Mouse (Mus musculus): ENCODE results near the gene Pank1. TPM values are rescaled to one million over a fixed set of nuclear protein-coding genes. Genes with fewer than 3 reads are reported as not detected.

Gene Pank1
- polyA plus RNA-seq, 1 experiment from 2014 or later: 10.8 TPM

DNA sequence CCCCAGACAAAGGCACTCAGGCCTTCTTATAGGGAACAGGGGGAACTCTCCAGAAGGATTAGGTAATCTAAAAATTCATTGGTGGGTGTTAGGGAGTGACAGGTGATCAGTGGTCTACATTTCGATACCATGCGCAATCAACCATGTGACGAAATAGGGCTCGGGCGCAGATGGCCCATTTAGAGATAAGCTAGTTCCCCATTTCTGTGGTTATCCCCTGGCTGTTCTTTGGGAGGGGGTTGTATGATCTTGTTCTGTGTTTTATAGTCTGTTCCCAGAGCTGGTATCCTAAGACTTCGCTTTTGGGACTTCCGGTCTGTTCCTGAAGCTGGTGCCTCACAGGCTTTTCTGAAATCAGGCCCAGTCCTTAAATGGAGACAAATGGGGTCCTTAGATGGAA is 26.2 kb upstream of the Pank1 start:
- ATAC-seq (ENCODE audit: insufficient number of reproducible peaks, low FRiP score, low TSS enrichment, low read depth): no peak
- H3K4me3 ChIP-seq (ENCODE audit: low read depth, low read length): no peak overlapping the region
- H3K9ac ChIP-seq (ENCODE audit: low read length): no peak overlapping the region
- 94% methylated on average over 7 of the region's 7 CpGs for whole genome bisulfite sequencing
- H3K4me2 ChIP-seq (ENCODE audit: low read depth, severe bottlenecking): no peak overlapping the region
- H3K27me3 ChIP-seq (ENCODE audit: control insufficient read depth, insufficient read depth, low read length): no peaks in the 10 kb centered on the region
- no peaks in the 10 kb centered on the region for H3K9me3 ChIP-seq (ENCODE audit: control insufficient read depth, low read length)
- no peaks in the 10 kb centered on the region for H3K36me3 ChIP-seq (ENCODE audit: control insufficient read depth, insufficient read depth, low read length)
- H3K4me1 ChIP-seq (ENCODE audit: control insufficient read depth, insufficient read depth, low read length): no peaks in the 10 kb centered on the region
- H3K27ac ChIP-seq (replicated peaks; ENCODE audit: low read depth, low read length): no peak overlapping the region
- DNase-seq (ENCODE audit: low spot score): no peak

DNA sequence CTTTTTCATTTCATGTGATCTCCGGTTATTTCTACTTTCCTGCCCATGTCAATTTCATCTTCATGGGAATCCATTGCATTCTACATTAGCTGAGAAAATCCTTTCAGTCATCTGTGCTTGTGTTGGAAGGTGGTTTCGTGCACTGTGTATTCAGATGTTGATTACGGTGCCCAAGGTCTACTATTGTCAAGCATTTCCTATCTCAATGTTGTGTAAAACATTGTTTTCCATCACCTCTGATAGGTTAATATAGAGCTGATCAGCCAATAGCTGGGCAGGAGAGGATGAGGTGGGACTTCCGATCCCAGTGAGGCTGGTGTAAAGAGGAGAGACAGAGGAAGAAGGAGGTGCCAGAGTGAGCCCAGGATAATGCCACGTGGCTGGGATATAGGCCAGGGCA is 24.8 kb upstream of the Pank1 start:
- no peaks in the 10 kb centered on the region for H3K36me3 ChIP-seq (ENCODE audit: control insufficient read depth, insufficient read depth, low read length)
- no peak overlapping the region for H3K9ac ChIP-seq (ENCODE audit: low read length)
- DNase-seq (ENCODE audit: low spot score): no peak
- H3K27me3 ChIP-seq (ENCODE audit: control insufficient read depth, insufficient read depth, low read length): no peaks in the 10 kb centered on the region
- H3K27ac ChIP-seq (replicated peaks; ENCODE audit: low read depth, low read length): no peak overlapping the region
- H3K9me3 ChIP-seq (ENCODE audit: control insufficient read depth, low read length): no peaks in the 10 kb centered on the region
- ATAC-seq (ENCODE audit: insufficient number of reproducible peaks, low FRiP score, low TSS enrichment, low read depth): no peak
- no peak overlapping the region for H3K4me3 ChIP-seq (ENCODE audit: low read depth, low read length)
- no peak overlapping the region for H3K4me2 ChIP-seq (ENCODE audit: low read depth, severe bottlenecking)
- no peaks in the 10 kb centered on the region for H3K4me1 ChIP-seq (ENCODE audit: control insufficient read depth, insufficient read depth, low read length)
- WGBS: 86% methylated on average over 5 of the region's 5 CpGs

DNA sequence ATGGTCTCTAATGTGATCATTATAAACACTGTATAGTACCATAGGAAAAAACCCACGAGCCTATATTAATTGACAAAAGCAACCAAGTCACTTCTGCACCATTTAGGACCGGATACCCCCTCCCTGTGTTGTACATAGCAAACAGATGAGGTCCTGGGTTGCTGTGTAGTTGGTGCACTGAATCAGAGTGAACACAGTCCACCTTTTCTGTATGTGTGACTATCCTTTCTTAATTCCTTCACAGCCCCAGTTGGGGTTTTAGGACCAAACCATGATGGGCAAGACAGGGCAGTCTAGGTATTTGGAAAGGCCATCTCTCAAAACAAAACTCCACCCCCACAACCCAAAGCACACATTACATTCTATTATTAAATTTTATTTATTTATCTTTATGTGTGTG is 22.5 kb upstream of the Pank1 start:
- no peaks in the 10 kb centered on the region for H3K9me3 ChIP-seq (ENCODE audit: control insufficient read depth, low read length)
- H3K9ac ChIP-seq (ENCODE audit: low read length): no peak overlapping the region
- no peak overlapping the region for H3K27ac ChIP-seq (replicated peaks; ENCODE audit: low read depth, low read length)
- H3K4me1 ChIP-seq (ENCODE audit: control insufficient read depth, insufficient read depth, low read length): no peaks in the 10 kb centered on the region
- no peak overlapping the region for H3K4me3 ChIP-seq (ENCODE audit: low read depth, low read length)
- H3K4me2 ChIP-seq (ENCODE audit: low read depth, severe bottlenecking): no peak overlapping the region
- 50% methylated on average over 2 of the region's 2 CpGs for WGBS
- H3K27me3 ChIP-seq (ENCODE audit: control insufficient read depth, insufficient read depth, low read length): no peaks in the 10 kb centered on the region
- DNase-seq (ENCODE audit: low spot score) (no peak), ATAC-seq (ENCODE audit: insufficient number of reproducible peaks, low FRiP score, low TSS enrichment, low read depth) (no peak)
- H3K36me3 ChIP-seq (ENCODE audit: control insufficient read depth, insufficient read depth, low read length): no peaks in the 10 kb centered on the region

DNA sequence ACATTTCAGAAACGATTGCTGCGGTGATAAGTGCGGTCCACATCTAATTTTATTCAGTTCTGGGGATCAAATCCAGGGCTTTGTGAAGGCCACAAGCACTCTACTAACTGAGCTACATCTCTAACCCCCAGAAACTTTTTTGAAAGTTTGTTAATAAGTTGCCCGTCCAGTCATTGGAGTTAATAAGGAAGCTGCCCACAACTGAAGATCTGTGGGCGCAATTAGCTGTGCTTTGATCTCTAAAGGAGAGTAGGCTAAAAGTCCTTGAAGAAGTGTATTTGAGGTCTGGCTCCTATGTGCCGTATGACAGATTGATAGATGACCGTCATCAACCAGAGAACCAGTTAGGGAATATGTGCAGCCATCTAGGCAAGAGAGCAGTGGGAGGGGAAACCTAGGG is 22.0 kb upstream of the Pank1 start:
- WGBS: 63% methylated on average over 7 of the region's 7 CpGs
- Histone ChIP-seq H3K36me3 (ENCODE audit: control insufficient read depth, insufficient read depth, low read length) (no peaks in the 10 kb centered on the region), H3K9ac (ENCODE audit: low read length) (no peak overlapping the region), H3K27me3 (ENCODE audit: control insufficient read depth, insufficient read depth, low read length) (no peaks in the 10 kb centered on the region), H3K9me3 (ENCODE audit: control insufficient read depth, low read length) (no peaks in the 10 kb centered on the region), H3K4me3 (ENCODE audit: low read depth, low read length) (no peak overlapping the region), H3K4me2 (ENCODE audit: low read depth, severe bottlenecking) (no peak overlapping the region), H3K4me1 (ENCODE audit: control insufficient read depth, insufficient read depth, low read length) (no peaks in the 10 kb centered on the region), H3K27ac (replicated peaks; ENCODE audit: low read depth, low read length) (no peak overlapping the region)
- ATAC-seq (ENCODE audit: insufficient number of reproducible peaks, low FRiP score, low TSS enrichment, low read depth) (no peak), DNase-seq (ENCODE audit: low spot score) (no peak)

DNA sequence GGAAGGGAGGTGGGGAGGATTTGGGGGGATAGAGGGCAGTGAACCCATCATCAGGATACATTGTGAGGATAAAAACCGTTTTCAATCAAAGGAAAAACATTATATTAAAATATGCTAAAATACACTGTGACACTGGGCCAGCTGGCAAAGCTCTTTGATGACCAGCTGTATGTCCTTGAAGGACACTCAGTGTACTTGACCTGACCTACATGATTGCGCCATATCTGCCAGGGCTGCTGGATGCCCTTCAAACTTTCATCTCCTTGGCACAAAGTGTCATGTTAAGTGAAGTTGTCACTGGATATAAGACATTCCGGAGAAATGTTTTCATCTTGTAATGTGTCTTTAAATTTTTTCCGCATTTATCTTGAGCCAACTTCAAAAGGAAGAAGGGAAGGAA is 19.7 kb upstream of the Pank1 start:
- Histone ChIP-seq H3K36me3 (ENCODE audit: control insufficient read depth, insufficient read depth, low read length) (no peaks in the 10 kb centered on the region), H3K4me2 (ENCODE audit: low read depth, severe bottlenecking) (no peak overlapping the region), H3K9me3 (ENCODE audit: control insufficient read depth, low read length) (no peaks in the 10 kb centered on the region), H3K9ac (ENCODE audit: low read length) (no peak overlapping the region), H3K27me3 (ENCODE audit: control insufficient read depth, insufficient read depth, low read length) (no peaks in the 10 kb centered on the region), H3K27ac (replicated peaks; ENCODE audit: low read depth, low read length) (no peak overlapping the region), H3K4me1 (ENCODE audit: control insufficient read depth, insufficient read depth, low read length) (no peaks in the 10 kb centered on the region), H3K4me3 (ENCODE audit: low read depth, low read length) (no peak overlapping the region)
- DNase-seq (ENCODE audit: low spot score) (no peak), ATAC-seq (ENCODE audit: insufficient number of reproducible peaks, low FRiP score, low TSS enrichment, low read depth) (no peak)
- 90% methylated on average over 4 of the region's 4 CpGs for WGBS

DNA sequence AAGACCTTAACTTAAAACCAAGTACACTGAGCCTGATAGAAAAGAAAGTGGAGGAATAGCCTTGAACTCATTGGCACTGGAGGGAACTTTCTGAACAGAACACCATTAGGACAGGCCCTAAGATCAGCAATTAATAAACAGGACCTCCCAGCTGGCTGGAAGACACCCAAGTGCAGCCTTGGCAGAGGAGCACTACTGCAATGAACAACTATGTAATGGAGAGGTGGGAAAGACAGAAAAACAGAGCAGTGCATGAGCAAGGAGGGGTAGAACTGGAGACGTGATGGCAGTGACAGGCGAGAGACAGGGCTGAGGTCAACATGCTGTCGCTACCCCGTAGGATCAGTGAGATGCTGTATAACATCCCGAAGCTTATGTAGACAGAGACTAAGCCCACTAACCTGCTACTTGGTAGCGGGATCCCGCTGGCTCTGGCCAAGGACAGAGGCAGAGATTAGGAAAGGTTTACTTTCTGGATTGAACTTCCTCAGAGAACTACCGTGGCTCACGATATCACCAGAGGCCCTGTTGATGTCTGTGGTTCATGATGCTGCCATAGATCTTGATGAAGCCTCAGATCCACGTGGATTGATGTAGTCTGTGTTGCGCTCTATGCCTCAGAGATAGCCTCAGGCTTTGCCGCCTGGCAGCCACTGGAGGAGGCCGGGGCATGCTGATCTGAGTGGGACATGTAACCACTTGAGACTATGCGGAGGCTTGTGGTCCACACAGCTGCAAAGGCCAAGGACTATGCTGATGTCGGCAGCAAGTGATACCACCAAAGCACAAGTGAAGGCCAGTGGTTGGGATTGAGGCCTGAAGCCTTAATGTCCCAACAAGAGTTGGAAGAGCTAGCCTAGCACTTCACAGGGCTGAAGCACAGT is 18.1 kb upstream of the Pank1 start:
- Histone ChIP-seq H3K4me1 (ENCODE audit: control insufficient read depth, insufficient read depth, low read length) (no peaks in the 10 kb centered on the region), H3K9ac (ENCODE audit: low read length) (no peak overlapping the region), H3K36me3 (ENCODE audit: control insufficient read depth, insufficient read depth, low read length) (no peaks in the 10 kb centered on the region), H3K27ac (replicated peaks; ENCODE audit: low read depth, low read length) (no peak overlapping the region), H3K4me3 (ENCODE audit: low read depth, low read length) (no peak overlapping the region), H3K9me3 (ENCODE audit: control insufficient read depth, low read length) (no peaks in the 10 kb centered on the region), H3K27me3 (ENCODE audit: control insufficient read depth, insufficient read depth, low read length) (no peaks in the 10 kb centered on the region), H3K4me2 (ENCODE audit: low read depth, severe bottlenecking) (no peak overlapping the region)
- WGBS: 92% methylated on average over 15 of the region's 15 CpGs
- ATAC-seq (ENCODE audit: insufficient number of reproducible peaks, low FRiP score, low TSS enrichment, low read depth) (no peak), DNase-seq (ENCODE audit: low spot score) (no peak)

DNA sequence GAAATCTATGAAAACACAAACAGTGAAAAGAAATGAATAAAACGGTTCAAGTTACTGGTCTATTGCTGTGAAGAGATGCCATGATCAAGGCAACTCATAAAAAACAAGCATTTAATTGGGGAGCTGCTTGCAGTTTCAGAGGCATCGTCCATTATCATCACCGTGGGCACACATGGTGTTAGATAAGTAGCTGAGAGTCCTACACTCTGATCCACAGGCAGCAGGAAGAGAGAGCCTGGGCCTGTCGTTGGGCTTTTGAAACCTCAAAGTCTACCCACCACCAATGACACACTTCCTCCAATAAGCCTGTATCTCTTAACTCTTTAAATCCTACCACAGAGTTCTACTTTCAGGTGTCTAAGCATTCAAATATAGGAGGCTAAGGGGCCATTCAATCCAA is 15.8 kb upstream of the Pank1 start:
- Histone ChIP-seq H3K27ac (replicated peaks; ENCODE audit: low read depth, low read length) (no peak overlapping the region), H3K27me3 (ENCODE audit: control insufficient read depth, insufficient read depth, low read length) (no peaks in the 10 kb centered on the region), H3K4me2 (ENCODE audit: low read depth, severe bottlenecking) (no peak overlapping the region), H3K9ac (ENCODE audit: low read length) (no peak overlapping the region), H3K4me1 (ENCODE audit: control insufficient read depth, insufficient read depth, low read length) (no peaks in the 10 kb centered on the region), H3K4me3 (ENCODE audit: low read depth, low read length) (no peak overlapping the region), H3K36me3 (ENCODE audit: control insufficient read depth, insufficient read depth, low read length) (no peaks in the 10 kb centered on the region), H3K9me3 (ENCODE audit: control insufficient read depth, low read length) (no peaks in the 10 kb centered on the region)
- WGBS: 81% methylated on average over 4 of the region's 4 CpGs
- DNase-seq (ENCODE audit: low spot score) (no peak), ATAC-seq (ENCODE audit: insufficient number of reproducible peaks, low FRiP score, low TSS enrichment, low read depth) (no peak)

DNA sequence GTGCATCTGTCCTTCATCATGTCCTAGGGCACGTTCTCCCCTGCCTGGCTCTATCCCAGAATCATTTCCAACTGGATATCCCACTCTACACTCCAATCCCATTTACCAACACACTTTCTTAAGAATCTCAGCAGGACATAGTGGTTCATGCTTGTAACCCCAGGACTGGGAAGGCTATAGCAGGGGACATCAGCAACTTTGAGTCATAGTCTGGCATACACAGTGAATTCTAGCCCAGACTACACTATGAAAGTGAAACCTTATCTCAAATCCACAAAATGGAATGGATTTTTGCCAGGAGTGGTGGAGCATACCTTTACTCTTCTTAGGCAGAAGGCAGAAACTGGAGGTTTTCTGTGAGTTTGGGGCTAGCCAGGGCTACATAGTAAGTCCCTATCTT is 12.3 kb upstream of the Pank1 start:
- no peaks in the 10 kb centered on the region for H3K4me1 ChIP-seq (ENCODE audit: control insufficient read depth, insufficient read depth, low read length)
- H3K4me3 ChIP-seq (ENCODE audit: low read depth, low read length): no peak overlapping the region
- no peak overlapping the region for H3K9ac ChIP-seq (ENCODE audit: low read length)
- no peak overlapping the region for H3K4me2 ChIP-seq (ENCODE audit: low read depth, severe bottlenecking)
- no peaks in the 10 kb centered on the region for H3K36me3 ChIP-seq (ENCODE audit: control insufficient read depth, insufficient read depth, low read length)
- ATAC-seq (ENCODE audit: insufficient number of reproducible peaks, low FRiP score, low TSS enrichment, low read depth): no peak
- no peaks in the 10 kb centered on the region for H3K9me3 ChIP-seq (ENCODE audit: control insufficient read depth, low read length)
- DNase-seq (ENCODE audit: low spot score): no peak
- H3K27ac ChIP-seq (replicated peaks; ENCODE audit: low read depth, low read length): no peak overlapping the region
- WGBS: 78% methylated on average over 1 of the region's 1 CpGs
- H3K27me3 ChIP-seq (ENCODE audit: control insufficient read depth, insufficient read depth, low read length): no peaks in the 10 kb centered on the region

DNA sequence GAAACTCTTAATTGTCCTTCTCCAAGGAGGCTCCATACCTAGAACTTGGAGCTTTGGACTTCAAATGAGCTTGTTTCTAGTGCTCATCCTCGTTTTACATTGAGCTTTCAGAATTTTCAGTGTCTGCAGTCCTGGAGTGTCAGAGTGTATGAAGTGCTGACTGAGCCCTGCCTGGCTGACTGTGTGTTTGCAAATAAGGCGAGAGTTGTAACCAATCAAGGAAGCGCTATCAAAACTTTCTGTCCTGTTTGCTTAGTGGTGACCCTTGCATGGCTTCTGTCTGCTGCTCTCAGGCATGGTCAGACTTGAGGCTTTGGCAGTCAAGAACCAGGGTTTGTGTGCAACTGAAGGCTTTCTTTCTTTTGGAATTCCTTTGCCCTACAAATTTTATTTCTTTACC is 11.7 kb upstream of the Pank1 start:
- Histone ChIP-seq H3K9me3 (ENCODE audit: control insufficient read depth, low read length) (no peaks in the 10 kb centered on the region), H3K9ac (ENCODE audit: low read length) (no peak overlapping the region), H3K4me2 (ENCODE audit: low read depth, severe bottlenecking) (no peak overlapping the region), H3K4me3 (ENCODE audit: low read depth, low read length) (no peak overlapping the region), H3K27me3 (ENCODE audit: control insufficient read depth, insufficient read depth, low read length) (no peaks in the 10 kb centered on the region), H3K36me3 (ENCODE audit: control insufficient read depth, insufficient read depth, low read length) (no peaks in the 10 kb centered on the region), H3K27ac (replicated peaks; ENCODE audit: low read depth, low read length) (no peak overlapping the region), H3K4me1 (ENCODE audit: control insufficient read depth, insufficient read depth, low read length) (no peaks in the 10 kb centered on the region)
- ATAC-seq (ENCODE audit: insufficient number of reproducible peaks, low FRiP score, low TSS enrichment, low read depth): no peak
- DNase-seq (ENCODE audit: low spot score): no peak
- WGBS: 64% methylated on average over 3 of the region's 3 CpGs
